Mouse (Mus musculus): ENCODE measurements around the gene Gm17660. TPM values are rescaled to one million over a fixed set of nuclear protein-coding genes. Genes with fewer than 3 reads are reported as not detected.

Gene Gm17660
- total and polyA plus RNA-seq, 3 experiments: not detected

- DNase-seq (ENCODE audit: extremely low read depth): no peak
- no peaks in the 10 kb centered on the region for H3K79me2 ChIP-seq (replicated peaks; ENCODE audit: control insufficient read depth, extremely low read depth, insufficient read depth, poor library complexity, severe bottlenecking)
- no peak within 1 kb of the TSS for H3K27ac ChIP-seq (ENCODE audit: insufficient read depth, low read depth)
- TF ChIP-seq RAD21 (IDR thresholded peaks at IDR 0.05; ENCODE audit: low read depth, low read length): no peak
- no peak for TF ChIP-seq JUN (IDR thresholded peaks at IDR 0.05; ENCODE audit: insufficient read depth, low read depth, low read length)
- no peak for TF ChIP-seq USF2 (conservative IDR thresholded peaks at IDR 0.05; ENCODE audit: low read depth, low read length)
- no peak for TF ChIP-seq MAX (IDR thresholded peaks at IDR 0.05; ENCODE audit: low read length)
- H3K4me1 ChIP-seq (ENCODE audit: control insufficient read depth in 1 of 2, insufficient read depth in 2 of 2): peaks cover 0 to under 1% of the 10 kb centered on the region in 2 experiments; a peak in 1 of 4 replicates
- H3K9ac ChIP-seq (ENCODE audit: insufficient read depth, low read depth): no peak within 1 kb of the TSS
- no peaks in the 10 kb centered on the region for H3K36me3 ChIP-seq (replicated peaks in 1 of 2; ENCODE audit: control insufficient read depth in 1 of 2, insufficient read depth in 1 of 2, low read length in 1 of 2)
- dilution Hi-C loops (cut with MboI; ENCODE audit: extremely low pct_ligation_motif_present, extremely low pct_unique_long_range_greater_than_20kb, low sequenced_read_pairs): no loop called here
- H3K4me3 ChIP-seq (replicated peaks in 1 of 3; ENCODE audit: low read depth in 2 of 3, low read length in 2 of 3, poor library complexity in 1 of 3): no peak within 1 kb of the TSS
- in situ Hi-C loops (cut with MboI; ENCODE audit: low pct_ligation_motif_present, low pct_unique_long_range_greater_than_20kb, low sequenced_read_pairs): loop anchor here (25.0 kb wide), 1 partner anchor 224 kb away; the partner anchor contains the start of gene Mepe
- H3K27me3 ChIP-seq (replicated peaks): no peaks in the 10 kb centered on the region
- no peaks in the 10 kb centered on the region for H3K9me3 ChIP-seq (replicated peaks; ENCODE audit: low read length)
- no peak within 1 kb of the TSS for H3K4me2 ChIP-seq (ENCODE audit: insufficient read depth, low read depth, poor library complexity, severe bottlenecking)
Measured at GRCm38 (mm10) chr5:104113491-104114172, 36.2 kb upstream of the Gm17660 start, which contains the start of gene Sparcl1. Gene Sparcl1, minus strand, starts transcription at chr5:104113733.

GRCm38 (mm10) chr5:104112511-104112910, 35.1 kb upstream of the Gm17660 start:
- no peaks in the 10 kb centered on the region for H3K9me3 ChIP-seq (replicated peaks; ENCODE audit: low read length)
- no peaks in the 10 kb centered on the region for H3K79me2 ChIP-seq (replicated peaks; ENCODE audit: control insufficient read depth, extremely low read depth, insufficient read depth, poor library complexity, severe bottlenecking)
- no peaks in the 10 kb centered on the region for H3K27me3 ChIP-seq (replicated peaks)
- no peak overlapping the region for H3K9ac ChIP-seq (ENCODE audit: insufficient read depth, low read depth)
- in situ Hi-C loops (cut with MboI; ENCODE audit: low pct_ligation_motif_present, low pct_unique_long_range_greater_than_20kb, low sequenced_read_pairs): loop anchor here (25.0 kb wide), 1 partner anchor 225 kb away; the partner anchor contains the start of gene Mepe
- no peak overlapping the region for H3K27ac ChIP-seq (ENCODE audit: insufficient read depth, low read depth)
- H3K4me1 ChIP-seq (ENCODE audit: control insufficient read depth in 1 of 2, insufficient read depth in 2 of 2): peaks cover 0 to 11% of the 10 kb centered on the region in 2 experiments; a peak in 2 of 4 replicates
- TF ChIP-seq HCFC1 (IDR thresholded peaks at IDR 0.05; ENCODE audit: low read depth, low read length) (no peak), RCOR1 (conservative IDR thresholded peaks at IDR 0.05; ENCODE audit: low read depth, low read length) (no peak), ZC3H11A (IDR thresholded peaks at IDR 0.05; ENCODE audit: low read depth, low read length) (no peak), TCF12 (IDR thresholded peaks at IDR 0.05; ENCODE audit: low read depth, low read length) (no peak), CHD2 (IDR thresholded peaks at IDR 0.05; ENCODE audit: low read length) (no peak), MAZ (IDR thresholded peaks at IDR 0.05; ENCODE audit: low read depth, low read length) (no peak), UBTF (IDR thresholded peaks at IDR 0.05; ENCODE audit: low read depth, low read length) (no peak), NELFE (IDR thresholded peaks at IDR 0.05; ENCODE audit: low read depth, low read length) (no peak), KAT2A (IDR thresholded peaks at IDR 0.05; ENCODE audit: insufficient replicate concordance, low read length) (no peak), SMC3 (IDR thresholded peaks at IDR 0.05; ENCODE audit: low read depth, low read length) (no peak), MYC (IDR thresholded peaks at IDR 0.05; ENCODE audit: low read depth, low read length) (no peak), POLR2AphosphoS2 (IDR thresholded peaks at IDR 0.05; ENCODE audit: low read depth, low read length) (no peak), GABPA (IDR thresholded peaks at IDR 0.05; ENCODE audit: insufficient replicate concordance, low read depth, low read length) (no peak), IRF4 (IDR thresholded peaks at IDR 0.05; ENCODE audit: low read depth, low read length) (no peak), MEF2A (IDR thresholded peaks at IDR 0.05; ENCODE audit: borderline replicate concordance, low read depth, low read length) (no peak), ZNF384 (IDR thresholded peaks at IDR 0.05; ENCODE audit: low read depth, low read length) (no peak), JUND (conservative IDR thresholded peaks at IDR 0.05; ENCODE audit: low read depth, low read length) (no peak), NRF1 (IDR thresholded peaks at IDR 0.05; ENCODE audit: low read depth, low read length) (no peak)
- dilution Hi-C loops (cut with MboI; ENCODE audit: extremely low pct_ligation_motif_present, extremely low pct_unique_long_range_greater_than_20kb, low sequenced_read_pairs): no loop called here
- H3K4me2 ChIP-seq (ENCODE audit: insufficient read depth, low read depth, poor library complexity, severe bottlenecking): peak overlapping the region; percentile 48; the same call in 1 of the 2 replicates
- no peak for DNase-seq (ENCODE audit: extremely low read depth)
- H3K4me3 ChIP-seq (replicated peaks in 1 of 3; ENCODE audit: low read depth in 2 of 3, low read length in 2 of 3, poor library complexity in 1 of 3): no peak overlapping the region
- H3K36me3 ChIP-seq (replicated peaks in 1 of 2; ENCODE audit: control insufficient read depth in 1 of 2, insufficient read depth in 1 of 2, low read length in 1 of 2): no peaks in the 10 kb centered on the region

All from CH12.LX (cell line).